Mouse (Mus musculus): Measurements from ENCODE around the gene Tek. TPM values are rescaled to one million over a fixed set of nuclear protein-coding genes. Genes with fewer than 3 reads are reported as not detected.

The Tek gene
- polyA plus RNA-seq, 1 experiment from 2014 or later = 4.0 TPM

Other genes starting within 250 kb of the Tek start
- not detected in 2 replicates for gene Gm10306, start 182.7 kb upstream of the Tek start, polyA plus RNA-seq (2015; fragmentation: Nextera tagmentation; extraction: Ambion mirVana)
- 7.5 and 9.1 TPM in 2 replicates for gene Caap1, start 182.5 kb upstream of the Tek start, polyA plus RNA-seq (2015; fragmentation: Nextera tagmentation; extraction: Ambion mirVana)
- 25.9 and 26.4 TPM in 2 replicates for gene Plaa, start 136.0 kb upstream of the Tek start, polyA plus RNA-seq (2015; fragmentation: Nextera tagmentation; extraction: Ambion mirVana)
- 1.8 and 1.9 TPM in 2 replicates for gene Ift74, start 124.8 kb upstream of the Tek start, polyA plus RNA-seq (2015; fragmentation: Nextera tagmentation; extraction: Ambion mirVana)
- 0.03 and 0.07 TPM in 2 replicates for gene Lrrc19, start 89.1 kb upstream of the Tek start, polyA plus RNA-seq (2015; fragmentation: Nextera tagmentation; extraction: Ambion mirVana)
- gene Eqtn, start 189.6 kb downstream of the Tek start, polyA plus RNA-seq (2015; fragmentation: Nextera tagmentation; extraction: Ambion mirVana) = not detected in 2 replicates
- gene Mysm1, start 239.8 kb downstream of the Tek start, polyA plus RNA-seq (2015; fragmentation: Nextera tagmentation; extraction: Ambion mirVana) = 6.4 and 8.7 TPM in 2 replicates